Mouse (Mus musculus) liver, embryonic 14.5 days (tissue): ENCODE data around the gene Eif4a1.

Experiments
- CTCF ChIP-seq: IDR thresholded peaks from 2 replicates; pipeline ENCODE4 v1.5.1; 2016; ENCODE audit warnings: antibody characterized with exemption, low read depth, control low read depth
- EP300 ChIP-seq: IDR thresholded peaks from 2 replicates; pipeline ENCODE4 v1.6.1; 2016; ENCODE audit warnings: antibody characterized with exemption, low read depth

DNA sequence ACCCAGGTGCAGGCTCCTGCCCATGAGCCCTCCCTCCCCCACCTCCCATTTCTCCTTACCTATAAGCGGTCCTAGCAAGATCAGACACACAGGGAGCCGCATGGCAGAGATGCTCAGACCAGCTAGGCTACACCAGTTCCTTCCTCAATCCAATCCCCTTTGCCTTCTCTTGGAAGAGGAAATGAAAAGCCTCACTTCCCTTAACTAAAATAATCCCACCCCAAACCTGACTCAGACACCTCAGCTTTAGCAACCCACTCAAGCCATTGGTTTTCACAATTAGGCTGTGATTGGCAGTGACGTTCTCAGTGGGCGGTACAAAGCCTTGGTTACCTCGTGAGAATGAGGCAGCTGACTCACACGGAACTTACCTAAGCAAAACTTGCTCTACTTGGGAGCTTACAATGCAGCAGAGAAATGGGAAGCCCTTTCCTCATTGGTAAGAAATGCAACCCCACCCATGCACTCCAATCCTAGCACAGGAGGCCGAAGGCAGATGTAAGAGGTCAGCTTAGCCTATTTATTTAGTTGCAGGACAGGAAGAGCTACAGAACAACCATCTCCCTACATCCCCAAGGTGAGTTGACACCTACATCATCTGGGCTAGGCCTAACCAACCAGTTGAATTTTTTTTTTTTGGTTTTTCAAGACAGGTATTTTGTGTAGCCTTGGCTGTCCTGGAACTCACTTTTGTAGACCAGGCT lies 6.1 kb downstream of the Eif4a1 start, which contains the start of gene Cd68:
- TF ChIP-seq CTCF (no peak), EP300 (no peak)
